Comparison of ENCODE assay signal across 10 mouse cellular contexts in the genomic region with DNA sequence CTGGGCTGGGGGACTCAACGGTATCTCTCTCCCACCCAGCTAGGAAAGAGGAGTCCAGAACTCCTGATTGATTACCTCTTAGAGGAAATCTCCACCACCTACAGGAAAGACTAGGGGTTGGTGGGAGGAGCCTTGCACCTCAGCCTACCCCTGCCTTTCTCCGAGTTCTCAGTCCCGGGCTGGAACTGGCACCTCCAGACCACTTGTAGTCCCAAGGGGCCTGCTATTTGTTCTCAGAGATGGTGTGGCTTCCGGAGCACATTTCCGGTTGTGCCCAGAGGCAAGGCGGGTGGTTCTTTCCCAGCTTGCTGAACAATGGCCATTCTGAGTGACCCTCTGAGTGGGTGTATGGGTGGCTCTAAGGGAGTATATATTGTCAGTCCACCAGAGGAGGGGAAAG. TPM values are rescaled to one million over a fixed set of nuclear protein-coding genes. Genes with fewer than 3 reads are reported as not detected.
DNase-seq lines count a peak whose midpoint lies in the region; ATAC-seq and TF ChIP-seq lines count a peak whose summit lies in the region.
"Had no signal": no experiment of that assay in that cellular context is flagged by ENCODE, and none has a peak within 500 bp of the region (broad histone marks: within the 10 kb centered on the region; RNA-seq: fewer than 3 reads in every experiment).

No protein-coding gene starts in this region.

- H3K9me3 ChIP-seq in midbrain, embryonic 13.5 days: no peaks in the 10 kb centered on the region
- H3K9me3 ChIP-seq: embryonic facial prominence, embryonic 12.5 days had no signal

- no peak overlapping the region for H3K4me2 ChIP-seq in midbrain, embryonic 13.5 days (replicated peaks)
- H3K4me2 ChIP-seq: embryonic facial prominence, embryonic 12.5 days had no signal

- no peaks in the 10 kb centered on the region for H3K27me3 ChIP-seq in spleen, adult 2 months (ENCODE audit: control insufficient read depth, insufficient read depth, low read length)
- H3K27me3 ChIP-seq in midbrain, embryonic 13.5 days: no peaks in the 10 kb centered on the region
- H3K27me3 ChIP-seq: embryonic facial prominence, embryonic 12.5 days had no signal

- intact Hi-C loops in gastrocnemius, adult 2 months (cut with DNase I): no loop called here

- no peak for TF ChIP-seq POLR2A in spleen, adult 2 months (IDR thresholded peaks at IDR 0.05; ENCODE audit: low read depth, low read length)

- H3K36me3 ChIP-seq in spleen, adult 2 months (ENCODE audit: control insufficient read depth, insufficient read depth, low read length): no peaks in the 10 kb centered on the region
- H3K36me3 ChIP-seq in midbrain, embryonic 13.5 days: no peaks in the 10 kb centered on the region
- H3K36me3 ChIP-seq: embryonic facial prominence, embryonic 12.5 days had no signal

- H3K27ac ChIP-seq in gastrocnemius, adult 2 months: peak overlapping the region; percentile 81
- 0 out of 2 replicates have a peak overlapping the region, but pooled peaks have one; percentile 43 for H3K27ac ChIP-seq in spleen, adult 2 months (ENCODE audit: insufficient read depth, low read length)
- H3K27ac ChIP-seq in midbrain, embryonic 13.5 days: no peak overlapping the region
- H3K27ac ChIP-seq: macrophage had no signal

- DNase-seq in gastrocnemius, adult 2 months: no peak
- no peak for DNase-seq in gastrocnemius, postnatal 4 days (ENCODE audit: low spot score in 2 of 2)
- DNase-seq in spleen, adult 2 months (ENCODE audit: low read depth in 1 of 2, low spot score in 2 of 2): peak in 1 of 2 experiments; percentile 47
- no peak for DNase-seq in spleen, postnatal 14 days (ENCODE audit: low spot score in 2 of 2)
- DNase-seq in kidney, postnatal 36 days: peak; percentile 54 to 69
- peak; percentile 72 to 78 for DNase-seq in natural killer cell, adult 2 months (ENCODE audit: low spot score in 2 of 2)
- DNase-seq in right cerebral cortex, postnatal 25 days: no peak

- H3K4me3 ChIP-seq in gastrocnemius, adult 2 months: peak overlapping the region; percentile 34; the same call in 1 of the 2 replicates
- H3K4me3 ChIP-seq in spleen, adult 2 months (ENCODE audit: extremely low read depth, insufficient read depth, insufficient read length): no peak overlapping the region
- H3K4me3 ChIP-seq in midbrain, embryonic 13.5 days (replicated peaks): no peak overlapping the region
- H3K4me3 ChIP-seq: embryonic facial prominence, embryonic 12.5 days had no signal

- H3K9ac ChIP-seq in midbrain, embryonic 13.5 days (replicated peaks): no peak overlapping the region
- H3K9ac ChIP-seq: embryonic facial prominence, embryonic 12.5 days had no signal

- ATAC-seq in midbrain, embryonic 13.5 days: no peak

- H3K4me1 ChIP-seq in spleen, adult 2 months (ENCODE audit: control insufficient read depth, insufficient read depth, insufficient read length): peaks cover 49% of the 10 kb centered on the region
- 0 out of 2 replicates have a peak, but pooled peaks cover 5% of the 10 kb centered on the region for H3K4me1 ChIP-seq in midbrain, embryonic 13.5 days (replicated peaks)

- TF ChIP-seq CTCF in gastrocnemius, adult 2 months (IDR thresholded peaks at IDR 0.05): no peak
- no peak for TF ChIP-seq CTCF in spleen, adult 2 months (IDR thresholded peaks at IDR 0.05; ENCODE audit: extremely low read depth, insufficient read depth, insufficient read length, insufficient replicate concordance)

- 14% methylated on average over 6 of the region's 6 CpGs for WGBS in spleen, adult 2 months
- WGBS in midbrain, embryonic 13.5 days: 81% methylated on average over 6 of the region's 6 CpGs

RNA-seq across cellular contexts. Expression of a gene that starts 10.6 kb away (rescaled TPM):
- 1 to 10 TPM; 7.0 to 8.3 TPM for total RNA-seq in gastrocnemius, adult 2 months (2021)
- 10 to 100 TPM; 11.5 to 11.6 TPM for total RNA-seq in gastrocnemius, postnatal 4 days (2021)
- 4.0 and 4.3 TPM in 2 replicates for polyA plus RNA-seq in spleen, adult 2 months (2012; rRNA removed)
- polyA plus RNA-seq in midbrain, embryonic 13.5 days (2015; fragmentation: Nextera tagmentation; extraction: Ambion mirVana): 0.76 and 0.83 TPM in 2 replicates
- polyA plus RNA-seq: macrophage had no signal

RNA-seq across cellular contexts. Expression of a gene that starts 11.5 kb away (rescaled TPM):
- total RNA-seq in gastrocnemius, adult 2 months (2021): 10 to 100 TPM; 60.8 to 70.3 TPM
- 100 to 1,000 TPM; 258 to 277 TPM for total RNA-seq in gastrocnemius, postnatal 4 days (2021)
- 257 and 263 TPM in 2 replicates for polyA plus RNA-seq in spleen, adult 2 months (2012; rRNA removed)
- 354 and 385 TPM in 2 replicates for polyA plus RNA-seq in midbrain, embryonic 13.5 days (2015; fragmentation: Nextera tagmentation; extraction: Ambion mirVana)

RNA-seq across cellular contexts. Expression of a gene that starts 20.1 kb away (rescaled TPM):
- total RNA-seq in gastrocnemius, adult 2 months (2021): 1,000 to 10,000 TPM in 1 of 2 experiments, 100 to 1,000 TPM in 1; 386 to 1,185 TPM
- total RNA-seq in gastrocnemius, postnatal 4 days (2021): 100 to 1,000 TPM; 337 to 379 TPM
- polyA plus RNA-seq in spleen, adult 2 months (2012; rRNA removed): 0.18 and 0.62 TPM in 2 replicates
- 1.1 and 1.9 TPM in 2 replicates for polyA plus RNA-seq in midbrain, embryonic 13.5 days (2015; fragmentation: Nextera tagmentation; extraction: Ambion mirVana)

RNA-seq across cellular contexts. Expression of a gene that starts 22.9 kb away (rescaled TPM):
- total RNA-seq in gastrocnemius, adult 2 months (2021): 1 to 10 TPM; 7.3 to 8.9 TPM
- total RNA-seq in gastrocnemius, postnatal 4 days (2021): 1 to 10 TPM; 7.3 to 9.4 TPM
- polyA plus RNA-seq in spleen, adult 2 months (2012; rRNA removed): 4.9 and 6.3 TPM in 2 replicates
- polyA plus RNA-seq in midbrain, embryonic 13.5 days (2015; fragmentation: Nextera tagmentation; extraction: Ambion mirVana): 12.7 and 13.2 TPM in 2 replicates

RNA-seq across cellular contexts. Expression of a gene that starts 23.0 kb away (rescaled TPM):
- 10 to 100 TPM; 46.7 to 48.0 TPM for total RNA-seq in gastrocnemius, adult 2 months (2021)
- 10 to 100 TPM; 49.3 to 53.2 TPM for total RNA-seq in gastrocnemius, postnatal 4 days (2021)
- polyA plus RNA-seq in spleen, adult 2 months (2012; rRNA removed): 31.8 and 40.6 TPM in 2 replicates
- polyA plus RNA-seq in midbrain, embryonic 13.5 days (2015; fragmentation: Nextera tagmentation; extraction: Ambion mirVana): 127 and 133 TPM in 2 replicates

Comparison
In these comparisons a context has a peak if more than half of its experiments do, and no peak if none do; other contexts are left out.
1. DNase-seq: peak in kidney, postnatal 36 days (2 of 2) and natural killer cell, adult 2 months (2 of 2); none in gastrocnemius, adult 2 months (single experiment), gastrocnemius, postnatal 4 days (0 of 2), spleen, postnatal 14 days (0 of 2) and right cerebral cortex, postnatal 25 days (single experiment).